Mouse (Mus musculus): ENCODE results near the gene Mospd1.

Gene Mospd1

GRCm38 (mm10) chrX:53370366-53370740 is at the start of gene Mospd1:
Gene Mospd1, minus strand, starts transcription at chrX:53370502.
- DNase-seq (ENCODE audit: low spot score in 2 of 2): peak; percentile 89

- no peak for DNase-seq (ENCODE audit: low spot score in 2 of 2)
Measured at GRCm38 (mm10) chrX:53386362-53386761, 16.1 kb upstream of the Mospd1 start.

GRCm38 (mm10) chrX:53383122-53383521 is 12.8 kb upstream of the Mospd1 start:
- DNase-seq (ENCODE audit: low spot score in 2 of 2): no peak

- peak in 1 of 2 experiments; percentile 21 for DNase-seq (ENCODE audit: low spot score in 2 of 2)
Measured at GRCm38 (mm10) chrX:53369534-53370365, 552 bp downstream of the Mospd1 start.

GRCm38 (mm10) chrX:53364668-53365383 is 5.5 kb downstream of the Mospd1 start:
- DNase-seq (ENCODE audit: low spot score in 2 of 2): no peak

- no peak for DNase-seq (ENCODE audit: low spot score in 2 of 2)
Measured at GRCm38 (mm10) chrX:53348374-53348773, 21.9 kb downstream of the Mospd1 start.

- peak; percentile 25 to 26 for DNase-seq (ENCODE audit: low spot score in 2 of 2)
Measured at GRCm38 (mm10) chrX:53341531-53341930, 28.8 kb downstream of the Mospd1 start.

GRCm38 (mm10) chrX:53337355-53337754 is 32.9 kb downstream of the Mospd1 start:
- no peak for DNase-seq (ENCODE audit: low spot score in 2 of 2)

- no peak for DNase-seq (ENCODE audit: low spot score in 2 of 2)
Measured at GRCm38 (mm10) chrX:53330396-53330795, 39.9 kb downstream of the Mospd1 start.

- DNase-seq (ENCODE audit: low spot score in 2 of 2): no peak
Measured at GRCm38 (mm10) chrX:53321111-53321510, 49.2 kb downstream of the Mospd1 start.

- no peak for DNase-seq (ENCODE audit: low spot score in 2 of 2)
Measured at GRCm38 (mm10) chrX:53320564-53320963, 49.7 kb downstream of the Mospd1 start.

Measured in right cerebral cortex, postnatal 10 days (tissue).